Comparison of ENCODE assay signal across 8 mouse cellular contexts in the genomic region with DNA sequence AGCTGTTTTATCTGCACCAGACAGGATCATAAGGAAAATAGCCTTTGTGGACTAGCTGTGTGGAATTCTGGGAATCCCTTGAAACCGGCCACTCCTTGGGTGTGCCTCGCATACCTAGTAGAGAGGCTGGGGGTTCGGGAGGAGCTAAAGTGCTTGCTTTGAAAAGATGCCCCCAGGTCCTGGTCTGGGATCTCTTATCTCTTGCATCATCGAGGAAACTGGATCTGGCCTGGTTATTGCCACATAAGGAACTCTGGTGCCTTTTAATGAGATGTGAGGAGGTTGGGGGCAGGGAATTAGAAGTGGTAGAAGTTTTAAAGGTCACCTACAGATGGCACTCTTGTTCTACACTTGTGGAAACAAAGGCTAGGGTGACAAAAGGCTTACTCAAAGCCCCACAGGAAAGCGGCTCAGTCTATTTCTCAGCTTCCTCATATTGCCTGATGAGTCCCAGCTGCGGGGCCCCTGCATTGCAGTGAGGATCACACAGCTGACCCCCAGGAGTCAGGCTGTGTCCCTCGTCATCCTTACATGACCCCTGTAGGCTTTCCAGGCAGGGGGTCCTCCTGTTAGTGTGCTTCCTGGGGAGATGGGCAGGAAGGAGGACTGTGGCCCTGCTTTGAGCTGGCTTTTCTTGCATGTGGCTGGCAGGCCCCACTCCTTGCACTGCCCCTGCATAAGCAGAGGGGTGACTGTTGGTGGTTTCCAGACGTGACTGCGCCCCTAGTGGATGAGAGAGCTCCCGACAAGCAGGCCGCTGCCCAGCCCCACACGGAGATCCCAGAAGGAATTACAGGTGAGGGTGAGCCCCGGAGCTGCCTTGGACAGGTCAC. TPM values are rescaled to one million over a fixed set of nuclear protein-coding genes. Genes with fewer than 3 reads are reported as not detected.
DNase-seq lines count a peak whose midpoint lies in the region; ATAC-seq and TF ChIP-seq lines count a peak whose summit lies in the region.

No protein-coding gene starts in this region.

- H3K4me1 ChIP-seq in cortical plate, adult 2 months (ENCODE audit: control insufficient read depth, insufficient read depth, low read length), result peaks cover 6% of the 10 kb centered on the region
- peaks cover 11% of the 10 kb centered on the region for H3K4me1 ChIP-seq in intestine, embryonic 15.5 days (replicated peaks)

- WGBS in intestine, embryonic 15.5 days, result 20% methylated on average over 13 of the region's 13 CpGs

- peak; percentile 62 for TF ChIP-seq CTCF in cortical plate, adult 2 months (IDR thresholded peaks at IDR 0.05; ENCODE audit: extremely low read depth, insufficient read depth, low read length)

- H3K9me3 ChIP-seq in intestine, embryonic 15.5 days, result no peaks in the 10 kb centered on the region

- intact Hi-C loops in left cerebral cortex, postnatal 25 days (cut with DNase I), result loop anchor here (2.0 to 10.0 kb wide), 3 partner anchors 35 to 305 kb away; no protein-coding TSS in a partner anchor

- no peaks in the 10 kb centered on the region for H3K27me3 ChIP-seq in intestine, embryonic 15.5 days (replicated peaks)

- H3K4me2 ChIP-seq in intestine, embryonic 15.5 days (replicated peaks), result peak overlapping the region; percentile 18; the same call in 1 of the 2 replicates

- DNase-seq in adrenal gland, adult (ENCODE audit: inconsistent age in 2 of 2, low spot score in 1 of 2), result peak; percentile 67 to 89
- DNase-seq in adrenal gland, adult 8-10 months, result no peak
- peak; percentile 53 for DNase-seq in gastrocnemius, adult 18-20 months (ENCODE audit: low spot score)
- DNase-seq in left cerebral cortex, postnatal 25 days (ENCODE audit: low spot score in 2 of 2), result peak; percentile 68 to 76
- DNase-seq in right cerebral cortex, postnatal 36 days (ENCODE audit: low spot score in 2 of 2), result peak; percentile 52 to 60

- no peaks in the 10 kb centered on the region for H3K36me3 ChIP-seq in intestine, embryonic 15.5 days

- ATAC-seq in intestine, embryonic 15.5 days, result peak; percentile 71
- peak; percentile 60 for ATAC-seq in megakaryocyte-erythroid progenitor cell, adult 5-6 weeks (replicated peaks; ENCODE audit: low FRiP score, low TSS enrichment, poor library complexity, severe bottlenecking)

- H3K27ac ChIP-seq in cortical plate, adult 2 months (ENCODE audit: insufficient read depth, low read length), result peak overlapping the region; percentile 89; the same call in 1 of the 2 replicates
- H3K27ac ChIP-seq in intestine, embryonic 15.5 days, result peak overlapping the region; percentile 76

- no peak overlapping the region for H3K4me3 ChIP-seq in cortical plate, adult 2 months (ENCODE audit: insufficient read depth, low read length)
- H3K4me3 ChIP-seq in intestine, embryonic 15.5 days (replicated peaks), result no peak overlapping the region

- H3K9ac ChIP-seq in intestine, embryonic 15.5 days, result 0 out of 2 replicates have a peak overlapping the region, but pooled peaks have one; percentile 16

- TF ChIP-seq POLR2A in cortical plate, adult 2 months (IDR thresholded peaks at IDR 0.05; ENCODE audit: extremely low read depth, insufficient read depth, low read length), result no peak

RNA-seq across cellular contexts. Expression of a gene that starts 58.2 kb away (rescaled TPM):
- total RNA-seq in adrenal gland, adult 8-10 months (2022), result 100 to 1,000 TPM; 154 to 281 (median 182) TPM
- polyA plus RNA-seq in cortical plate, adult 2 months (2012; rRNA removed), result 270 and 278 TPM in 2 replicates
- total RNA-seq in gastrocnemius, adult 18-20 months (2021), result 10 to 100 TPM; 71.8 to 85.5 TPM
- polyA plus RNA-seq in intestine, embryonic 15.5 days (2015; fragmentation: Nextera tagmentation; extraction: Ambion mirVana), result 14.4 and 17.0 TPM in 2 replicates
- 100 to 1,000 TPM; 323 to 328 TPM for total RNA-seq in left cerebral cortex, postnatal 25 days (2021)
- total RNA-seq in megakaryocyte-erythroid progenitor cell, adult 5-6 weeks (2014; fragmentation: Nextera tagmentation), result 3.4 and 4.1 TPM in 2 replicates
- 0.23 TPM in 1 of 2 replicates, not detected in the other for total RNA-seq in megakaryocyte-erythroid progenitor cell, adult 5-6 weeks (2017)

Comparison
In these comparisons a context has a peak if more than half of its experiments do, and no peak if none do; other contexts are left out.
1. RNA of a gene that starts 58.2 kb away (total RNA-seq): 323 to 328 TPM in left cerebral cortex, postnatal 25 days, 154 to 281 TPM in adrenal gland, adult 8-10 months and 71.8 to 85.5 TPM in gastrocnemius, adult 18-20 months; 0.23 to 4.1 TPM in megakaryocyte-erythroid progenitor cell, adult 5-6 weeks; every median in the first group is over 10 times any median in the second.